Mouse (Mus musculus) stomach, embryonic 14.5 days (tissue): ENCODE measurements around the gene Psme2b. TPM values are rescaled to one million over a fixed set of nuclear protein-coding genes. Genes with fewer than 3 reads are reported as not detected.

Source experiments
- polyA plus RNA-seq: library from polyadenylated mRNA; unstranded; fragments of >200 nt; fragmentation: Nextera tagmentation; extraction: Ambion mirVana; gene quantifications from 2 replicates; pipeline ENCODE4 v1.2.1, GENCODE M21; 2014

Psme2b gene
- polyA plus RNA-seq, 1 experiment from 2014 or later = 3.8 TPM

Other genes with a start within 250 kb of the Psme2b start
- 984 TPM in 2 replicates for gene Rack1, start 145.9 kb downstream of the Psme2b start, polyA plus RNA-seq
- 5.8 and 6.2 TPM in 2 replicates for gene Trim41, start 128.8 kb downstream of the Psme2b start, polyA plus RNA-seq
- gene Trim7, start 120.0 kb downstream of the Psme2b start, polyA plus RNA-seq = 1.4 and 2.1 TPM in 2 replicates
- gene Gm12184, start 119.5 kb downstream of the Psme2b start, polyA plus RNA-seq = 4.5 and 4.9 TPM in 2 replicates
- 12.9 and 13.2 TPM in 2 replicates for gene Irgm1, start 74.5 kb downstream of the Psme2b start, polyA plus RNA-seq
- gene Gm5431, start 44.0 kb downstream of the Psme2b start, polyA plus RNA-seq = 0.12 and 0.28 TPM in 2 replicates
- gene Olfr56, start 32.7 kb upstream of the Psme2b start, polyA plus RNA-seq = 0.21 TPM in 1 of 2 replicates, not detected in the other
- gene 9930111J21Rik1, start 33.2 kb upstream of the Psme2b start, polyA plus RNA-seq = 0.67 and 0.73 TPM in 2 replicates
- gene Gm12185, start 46.0 kb upstream of the Psme2b start, polyA plus RNA-seq = not detected in 2 replicates
- 1.0 and 1.4 TPM in 2 replicates for gene Tgtp1, start 48.0 kb upstream of the Psme2b start, polyA plus RNA-seq
- gene 9930111J21Rik2, start 105.1 kb upstream of the Psme2b start, polyA plus RNA-seq = 0.81 and 1.2 TPM in 2 replicates
- 0.10 TPM in 1 of 2 replicates, not detected in the other for gene Tgtp2, start 118.0 kb upstream of the Psme2b start, polyA plus RNA-seq
- 1.6 and 2.2 TPM in 2 replicates for gene Ifi47, start 130.4 kb upstream of the Psme2b start, polyA plus RNA-seq
- gene Olfr1396, start 168.7 kb upstream of the Psme2b start, polyA plus RNA-seq = 0.08 TPM in 1 of 2 replicates, not detected in the other
- not detected in 2 replicates for gene Olfr1395, start 196.1 kb upstream of the Psme2b start, polyA plus RNA-seq
- gene Olfr1394, start 208.2 kb upstream of the Psme2b start, polyA plus RNA-seq = not detected in 2 replicates
- 2.4 TPM in 2 replicates for gene Btnl9, start 241.0 kb upstream of the Psme2b start, polyA plus RNA-seq